Mouse (Mus musculus) gastrocnemius, adult 2 months (tissue): ENCODE measurements around the gene Gabpb2. TPM values are rescaled to one million over a fixed set of nuclear protein-coding genes. Genes with fewer than 3 reads are reported as not detected.

Experiments used
- DNase-seq: peaks from one replicate; pipeline ENCODE4 v3.0.0; 2022
- H3K27ac ChIP-seq: fragments of 200-600 bp; 2 replicates; pipeline ENCODE4 v1.8.1; 2022; ENCODE audit warnings: mild to moderate bottlenecking
- H3K4me3 ChIP-seq: fragments of 200-600 bp; 2 replicates; pipeline ENCODE4 v1.8.1; 2022; ENCODE audit warnings: mild to moderate bottlenecking, moderate library complexity
- CTCF ChIP-seq: fragments of 200-600 bp; IDR thresholded peaks from 2 replicates; pipeline ENCODE4 v1.8.1; 2022; ENCODE audit warnings: antibody characterized with exemption, mild to moderate bottlenecking, moderate library complexity
- intact Hi-C: fragments of 180-260 bp; cut with DNase I; formaldehyde crosslinking; loops from one replicate; pipeline ENCODE4 v1.15.1; 2025
- total RNA-seq, 2 experiments: library from RNA; stranded (reverse); gene quantifications; 2 replicates each; pipeline ENCODE4 v1.2.3; 2021

The Gabpb2 gene
- total RNA-seq, 2 experiments from 2014 or later, result 9.1 to 12.0 TPM

DNA sequence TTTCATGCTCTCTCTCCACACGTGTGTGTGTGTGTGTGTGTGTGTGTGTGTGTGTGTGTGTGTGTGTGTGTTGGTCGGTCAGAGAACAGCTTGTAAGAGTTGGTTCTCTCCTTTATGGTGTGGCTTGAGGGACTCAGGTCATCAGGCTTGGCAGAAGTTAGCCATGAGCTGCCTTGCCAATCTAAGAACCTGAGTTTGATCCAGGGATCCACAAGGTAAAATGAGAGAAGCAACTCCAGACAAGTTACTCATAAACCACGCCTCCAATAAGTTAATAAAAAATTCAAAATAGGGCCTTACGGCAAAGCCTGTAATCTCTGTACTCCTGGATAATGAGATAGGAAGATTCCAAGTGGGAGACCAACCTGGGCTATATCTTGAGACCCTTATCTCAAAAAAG, 9.4 kb downstream of the Gabpb2 start:
- intact Hi-C loops, result no loop called here
- H3K27ac ChIP-seq, result no peak overlapping the region

DNA sequence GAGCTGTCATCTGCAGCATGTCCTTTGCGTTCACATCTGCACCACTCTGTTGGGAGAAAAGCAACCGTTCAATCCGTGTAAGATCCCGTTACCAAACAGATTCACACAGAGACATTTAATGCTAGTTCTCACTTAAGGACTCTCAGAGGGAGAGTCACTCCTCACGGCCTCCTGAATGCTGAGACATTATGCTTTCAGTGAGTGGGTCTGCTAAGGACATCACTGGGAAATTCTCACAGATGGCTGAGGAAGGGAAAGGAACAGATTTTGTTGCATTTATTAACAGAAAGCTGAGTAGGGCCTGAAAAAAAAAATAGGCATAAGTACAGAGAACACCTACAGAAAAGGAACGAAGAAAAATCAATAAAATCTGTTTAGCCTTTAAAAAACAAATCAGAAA, 13.8 kb downstream of the Gabpb2 start:
- DNase-seq, result no peak
- TF ChIP-seq CTCF, result no peak
- no peak overlapping the region for H3K4me3 ChIP-seq
- no peak overlapping the region for H3K27ac ChIP-seq
- intact Hi-C loops, result no loop called here

More for the DNA sequence above, 9.4 kb downstream of the Gabpb2 start:
- TF ChIP-seq CTCF, result no peak
- H3K4me3 ChIP-seq, result no peak overlapping the region
- DNase-seq, result no peak

GRCm38 (mm10) chr3:95200562-95200961, 17.2 kb downstream of the Gabpb2 start:
- H3K4me3 ChIP-seq, result no peak overlapping the region
- intact Hi-C loops, result no loop called here
- no peak for TF ChIP-seq CTCF
- H3K27ac ChIP-seq, result no peak overlapping the region
- DNase-seq, result no peak

GRCm38 (mm10) chr3:95200132-95200531, 17.6 kb downstream of the Gabpb2 start:
- intact Hi-C loops, result no loop called here

GRCm38 (mm10) chr3:95199101-95199500, 18.6 kb downstream of the Gabpb2 start:
- TF ChIP-seq CTCF, result no peak
- intact Hi-C loops, result no loop called here

More at GRCm38 (mm10) chr3:95200132-95200531, 17.6 kb downstream of the Gabpb2 start:
- no peak for DNase-seq
- H3K27ac ChIP-seq, result no peak overlapping the region
- TF ChIP-seq CTCF, result no peak
- no peak overlapping the region for H3K4me3 ChIP-seq

DNA sequence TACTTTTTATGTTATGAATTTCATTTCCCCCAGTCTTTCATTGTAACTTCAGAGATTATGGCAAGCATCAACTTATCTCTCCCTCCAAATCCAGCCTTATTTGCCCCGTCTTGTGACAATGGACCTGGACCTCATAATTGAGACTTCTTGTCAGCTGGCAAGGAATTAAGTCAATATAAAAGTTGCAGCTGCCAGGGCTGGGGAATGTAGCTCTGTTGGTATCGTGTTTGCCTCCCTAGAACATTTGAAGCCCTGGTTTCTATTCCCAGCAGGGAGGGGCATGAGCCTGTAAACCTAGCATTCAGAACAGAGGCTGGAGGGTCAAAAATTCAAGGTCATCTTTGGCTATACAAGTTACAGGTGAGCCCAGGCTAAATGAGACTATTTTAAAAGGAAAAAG, 21.9 kb downstream of the Gabpb2 start:
- Histone ChIP-seq H3K4me3 (no peak overlapping the region), H3K27ac (no peak overlapping the region)
- TF ChIP-seq CTCF, result no peak
- no peak for DNase-seq
- intact Hi-C loops, result no loop called here

More at GRCm38 (mm10) chr3:95199101-95199500, 18.6 kb downstream of the Gabpb2 start:
- Histone ChIP-seq H3K4me3 (no peak overlapping the region), H3K27ac (no peak overlapping the region)
- no peak for DNase-seq

- DNase-seq, result no peak
- H3K27ac ChIP-seq, result no peak overlapping the region
- no peak overlapping the region for H3K4me3 ChIP-seq
- TF ChIP-seq CTCF, result no peak
- intact Hi-C loops, result no loop called here
Measured at GRCm38 (mm10) chr3:95194721-95195135, 23.0 kb downstream of the Gabpb2 start.

DNA sequence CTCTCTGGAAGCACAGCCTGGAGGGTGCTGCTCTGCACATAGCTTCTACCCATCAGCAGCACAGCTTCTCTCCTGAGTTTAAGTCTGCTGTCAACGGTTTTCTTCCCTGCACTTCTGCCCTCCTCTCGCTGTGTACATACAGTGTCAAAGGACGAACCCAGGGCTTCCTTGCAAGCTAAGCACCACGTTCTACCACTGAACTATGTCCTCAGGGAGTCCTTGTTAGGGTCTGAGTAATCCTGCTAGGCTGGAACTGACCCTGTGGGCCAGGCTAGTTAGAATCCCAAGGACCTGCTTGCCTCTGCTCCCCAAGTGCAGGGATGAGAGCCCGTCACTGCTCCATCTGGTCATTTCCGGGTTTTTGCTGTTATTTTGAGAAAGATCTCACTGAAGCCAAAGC, 30.8 kb downstream of the Gabpb2 start:
- no peak for TF ChIP-seq CTCF
- Histone ChIP-seq H3K4me3 (no peak overlapping the region), H3K27ac (no peak overlapping the region)
- intact Hi-C loops, result no loop called here
- DNase-seq, result no peak

GRCm38 (mm10) chr3:95186100-95186499, 31.6 kb downstream of the Gabpb2 start:
- Histone ChIP-seq H3K27ac (no peak overlapping the region), H3K4me3 (no peak overlapping the region)
- intact Hi-C loops, result no loop called here
- TF ChIP-seq CTCF, result no peak
- no peak for DNase-seq

- intact Hi-C loops, result no loop called here
- no peak for DNase-seq
- TF ChIP-seq CTCF, result no peak
- Histone ChIP-seq H3K27ac (no peak overlapping the region), H3K4me3 (no peak overlapping the region)
Measured at GRCm38 (mm10) chr3:95184796-95185577, 32.7 kb downstream of the Gabpb2 start.

- H3K27ac ChIP-seq, result no peak overlapping the region
- TF ChIP-seq CTCF, result no peak
- intact Hi-C loops, result no loop called here
- DNase-seq, result no peak
- no peak overlapping the region for H3K4me3 ChIP-seq
Measured at GRCm38 (mm10) chr3:95181841-95182240, 35.9 kb downstream of the Gabpb2 start.

DNA sequence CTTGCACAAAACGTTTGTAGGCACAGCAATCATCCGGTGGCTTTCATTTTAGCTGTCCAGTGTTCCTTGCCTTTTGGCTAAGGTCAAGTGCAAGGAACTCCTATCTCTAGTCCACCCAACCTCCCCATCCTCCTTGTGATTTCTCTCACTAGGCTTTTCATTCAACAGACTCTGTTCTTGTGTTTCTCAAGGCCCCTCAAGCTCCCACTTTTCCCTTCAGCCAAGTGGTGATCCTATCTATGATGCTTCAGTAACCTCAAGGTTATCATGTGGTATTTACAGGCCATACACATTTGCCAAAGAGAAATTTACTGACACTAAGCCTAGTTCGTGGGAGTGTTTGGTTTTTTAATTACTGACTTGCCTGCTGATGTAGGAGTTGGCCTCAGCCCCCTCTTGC, 37.8 kb downstream of the Gabpb2 start:
- no peak overlapping the region for H3K27ac ChIP-seq
- intact Hi-C loops, result no loop called here
- DNase-seq, result no peak
- TF ChIP-seq CTCF, result no peak
- H3K4me3 ChIP-seq, result no peak overlapping the region

- no peak for TF ChIP-seq CTCF
- no peak for DNase-seq
Measured at GRCm38 (mm10) chr3:95178948-95179347, 38.8 kb downstream of the Gabpb2 start.

GRCm38 (mm10) chr3:95177583-95177982, 40.1 kb downstream of the Gabpb2 start:
- H3K27ac ChIP-seq, result peak overlapping the region; percentile 28; the same call in 1 of the 2 replicates
- intact Hi-C loops, result no loop called here
- no peak for DNase-seq
- no peak overlapping the region for H3K4me3 ChIP-seq
- TF ChIP-seq CTCF, result no peak

More at GRCm38 (mm10) chr3:95178948-95179347, 38.8 kb downstream of the Gabpb2 start:
- no peak overlapping the region for H3K4me3 ChIP-seq
- intact Hi-C loops, result no loop called here
- H3K27ac ChIP-seq, result 0 out of 2 replicates have a peak overlapping the region, but pooled peaks have one; percentile 28
